Mouse (Mus musculus) C2C12 (cell line): ENCODE measurements around the gene Snapc5.

Experiments used
- CEBPB ChIP-seq: IDR thresholded peaks from one replicate; pipeline ENCODE4 v1.6.1; 2011; ENCODE audit warnings: low read depth, mild to moderate bottlenecking, control low read depth, moderate library complexity
- CTCF ChIP-seq: IDR thresholded peaks from one replicate; pipeline ENCODE4 v1.5.1; 2011; ENCODE audit not compliant: control insufficient read depth, insufficient read depth, insufficient read length
- MAX ChIP-seq: IDR thresholded peaks from one replicate; pipeline ENCODE4 v1.6.1; 2011; ENCODE audit warnings: mild to moderate bottlenecking, control low read depth
- MYOD1 ChIP-seq: IDR thresholded peaks from one replicate; pipeline ENCODE4 v1.6.1; 2011; ENCODE audit warnings: low read depth; ENCODE audit not compliant: control insufficient read depth, insufficient read length
- USF1 ChIP-seq: IDR thresholded peaks from one replicate; pipeline ENCODE4 v1.6.1; 2011; ENCODE audit warnings: low read depth, mild to moderate bottlenecking, control low read depth, moderate library complexity

DNA sequence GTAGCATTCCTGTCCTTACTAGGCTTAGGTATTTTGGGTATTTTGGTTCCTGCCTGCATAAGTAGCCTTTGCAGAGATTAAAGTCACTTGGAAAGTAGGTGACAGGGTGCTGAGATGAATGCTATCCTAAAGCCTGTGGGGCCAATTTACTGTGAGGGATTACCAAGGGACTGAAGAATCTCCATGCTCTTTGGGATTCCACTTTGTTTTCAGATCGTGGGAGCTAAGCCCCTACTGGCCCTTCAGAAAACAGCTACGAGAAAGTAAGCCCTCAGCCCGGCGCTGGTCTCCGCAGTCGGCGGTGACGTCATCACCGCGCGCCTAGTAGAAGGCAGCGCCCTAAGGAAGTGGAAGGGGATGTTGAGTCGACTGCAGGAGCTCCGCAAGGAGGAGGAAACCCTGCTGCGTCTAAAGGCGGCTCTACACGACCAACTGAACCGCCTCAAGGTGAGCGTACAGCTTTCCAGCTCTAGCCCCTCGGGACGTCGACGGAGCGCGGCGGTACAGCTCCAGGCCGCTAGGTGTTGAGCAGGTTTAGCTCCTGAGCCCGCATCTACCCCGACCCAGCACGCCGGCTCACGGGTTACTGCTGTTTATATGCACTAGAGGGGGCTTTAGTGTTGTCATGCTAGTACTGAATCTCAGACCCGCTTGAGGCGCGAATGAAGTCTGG, at the start of gene Snapc5:
- TF ChIP-seq USF1: no peak
- no peak for TF ChIP-seq MAX
- peak; percentile 6 for TF ChIP-seq CTCF
- TF ChIP-seq CEBPB: no peak
- TF ChIP-seq MYOD1: no peak
